Mouse (Mus musculus): ENCODE data around the gene Vmn2r13.

DNA sequence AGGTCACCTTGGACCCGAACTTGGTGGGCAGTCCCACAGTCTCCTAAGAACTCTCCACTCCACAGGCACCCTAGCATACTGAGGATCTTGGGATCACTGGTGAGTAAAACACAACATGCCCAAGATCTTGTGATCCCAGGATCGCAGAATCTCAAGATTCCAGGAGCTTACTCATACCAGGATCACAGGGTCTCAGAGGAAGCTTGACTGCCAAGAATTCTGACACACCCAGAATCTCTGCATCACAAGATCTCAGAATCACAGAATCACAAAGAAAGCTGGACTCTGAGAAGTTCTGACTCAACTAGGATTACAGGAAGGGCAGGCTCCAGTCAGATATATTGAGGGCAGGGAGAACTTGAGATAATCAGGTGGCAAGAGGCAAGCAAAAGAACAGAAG is 55.3 kb downstream of the Vmn2r13 start:
- no peak for TF ChIP-seq CTCF (IDR thresholded peaks at IDR 0.05; ENCODE audit: borderline replicate concordance, extremely low read depth, insufficient read depth, insufficient read length)
- TF ChIP-seq POLR2A (IDR thresholded peaks at IDR 0.05; ENCODE audit: borderline replicate concordance, extremely low read depth, insufficient read depth, insufficient read length, poor library complexity, severe bottlenecking): no peak
